Mouse (Mus musculus) CD4-positive, CD25-positive, alpha-beta regulatory T cell, adult 4 months (primary cell): ENCODE results near the gene Hoxa6. TPM values are rescaled to one million over a fixed set of nuclear protein-coding genes. Genes with fewer than 3 reads are reported as not detected.

ENCODE experiments used
- ATAC-seq: one replicate; pipeline ENCODE4 v1.8.0; 2017
- polyA plus RNA-seq, 2 experiments: library from polyadenylated mRNA; unstranded; fragments of 100-300 nt; shearing (Covaris generic); gene quantifications; one replicate each; pipeline ENCODE4 v1.2.1; 2017

The Hoxa6 gene
- polyA plus RNA-seq, 2 experiments from 2014 or later = not detected

GRCm38 (mm10) chr6:52226569-52227257 is 18.2 kb upstream of the Hoxa6 start:
- no peak for ATAC-seq

GRCm38 (mm10) chr6:52225612-52226568 is 17.4 kb upstream of the Hoxa6 start:
- ATAC-seq = no peak

GRCm38 (mm10) chr6:52224895-52225611 is 16.5 kb upstream of the Hoxa6 start:
- no peak for ATAC-seq

GRCm38 (mm10) chr6:52223939-52224760 is 15.6 kb upstream of the Hoxa6 start:
- no peak for ATAC-seq

- ATAC-seq = no peak
Observed at GRCm38 (mm10) chr6:52222729-52223128, 14.2 kb upstream of the Hoxa6 start.

- no peak for ATAC-seq
Observed at GRCm38 (mm10) chr6:52221993-52222685, 13.6 kb upstream of the Hoxa6 start.

- ATAC-seq = peak; percentile 73
Observed at GRCm38 (mm10) chr6:52221337-52221992, 12.9 kb upstream of the Hoxa6 start, which contains the start of gene Hoxa7. Gene Hoxa7 (minus strand): TSS chr6:52221854.

- ATAC-seq = no peak
Observed at GRCm38 (mm10) chr6:52220865-52221310, 12.4 kb upstream of the Hoxa6 start.

GRCm38 (mm10) chr6:52220003-52220864 is 11.7 kb upstream of the Hoxa6 start:
- no peak for ATAC-seq

GRCm38 (mm10) chr6:52219234-52219942 is 10.9 kb upstream of the Hoxa6 start:
- ATAC-seq = no peak

- no peak for ATAC-seq
Observed at GRCm38 (mm10) chr6:52218643-52219215, 10.2 kb upstream of the Hoxa6 start.

- no peak for ATAC-seq
Observed at GRCm38 (mm10) chr6:52217895-52218642, 9.5 kb upstream of the Hoxa6 start.

- peak; percentile 44 for ATAC-seq
Observed at GRCm38 (mm10) chr6:52217459-52217768, 8.9 kb upstream of the Hoxa6 start.

GRCm38 (mm10) chr6:52216691-52217458 is 8.4 kb upstream of the Hoxa6 start:
- no peak for ATAC-seq

GRCm38 (mm10) chr6:52215771-52216535 is 7.4 kb upstream of the Hoxa6 start:
- ATAC-seq = no peak

- no peak for ATAC-seq
Observed at GRCm38 (mm10) chr6:52215070-52215469, 6.5 kb upstream of the Hoxa6 start.
